Mouse (Mus musculus) ES-Bruce4 (cell line): ENCODE measurements around the gene Cisd3.

ENCODE experiments used
- CTCF ChIP-seq: IDR thresholded peaks from one replicate; pipeline ENCODE4 v1.8.1; 2011; ENCODE audit warnings: low read depth, low read length
- POLR2A ChIP-seq: IDR thresholded peaks from one replicate; pipeline ENCODE4 v1.8.1; 2011; ENCODE audit warnings: low read length; ENCODE audit not compliant: insufficient read depth

GRCm38 (mm10) chr11:97663528-97664338, 21.9 kb upstream of the Cisd3 start:
- no peak for TF ChIP-seq CTCF
- TF ChIP-seq POLR2A, result no peak
